Mouse (Mus musculus): ENCODE results near the gene Tmem199.
"Not testable (repeated sequence)": the region's sequence is repeated elsewhere in the genome, so short reads cannot be mapped to it uniquely, and the experiment has no call there.

Gene Tmem199

DNA sequence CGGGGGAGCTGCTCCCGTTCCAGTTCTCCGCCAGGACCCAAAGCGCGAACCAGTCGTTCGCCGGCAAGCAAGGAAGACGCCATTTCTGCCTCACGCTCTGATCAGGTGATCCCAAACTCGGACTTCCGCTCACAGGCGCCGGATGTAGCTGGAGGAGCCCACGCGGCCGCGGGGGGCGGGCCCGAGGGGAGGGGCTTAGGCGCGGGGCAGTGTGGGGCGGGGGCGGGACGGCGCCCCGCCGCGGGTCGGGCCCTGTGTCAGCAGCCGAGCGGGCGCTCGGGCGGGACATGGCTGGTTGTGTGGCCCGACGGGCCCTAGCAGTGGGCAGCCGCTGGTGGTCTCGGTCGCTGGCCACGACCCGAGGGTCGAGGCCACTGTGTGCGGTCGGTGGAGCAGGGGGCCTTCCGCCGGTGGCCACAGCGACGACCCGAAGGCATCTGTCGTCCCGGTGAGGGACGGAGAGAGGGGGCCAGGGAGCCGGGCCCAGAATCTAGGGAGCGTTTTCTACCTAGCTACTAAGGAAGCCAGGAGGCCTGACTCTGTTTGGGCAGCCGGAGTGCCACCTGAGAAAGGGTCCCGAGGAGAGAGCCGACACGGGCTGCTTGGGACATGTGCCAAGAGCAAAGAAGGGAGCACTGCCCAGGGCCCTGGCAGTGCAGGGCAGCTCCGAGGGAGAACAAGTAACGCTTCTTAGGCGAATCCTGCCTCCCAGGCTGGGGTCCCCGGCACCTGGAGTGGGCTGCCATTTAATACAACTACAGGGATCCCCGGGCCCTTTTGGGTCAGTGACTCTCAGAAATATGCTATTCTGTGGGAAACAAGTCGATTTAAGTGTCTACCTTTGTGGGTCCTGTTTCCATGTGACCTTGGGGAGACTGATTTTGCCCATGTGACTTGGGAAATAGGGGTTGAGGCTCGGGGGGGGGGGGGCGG is at the start of gene Tmem199, which contains the start of gene Poldip2:
Gene Tmem199 (minus strand): TSS at position 148 of the 933 bp plus-strand sequence.
Gene Poldip2 (plus strand): TSS at position 169 of the 933 bp plus-strand sequence.
- peak; percentile 77 to 92 for DNase-seq (ENCODE audit: low spot score in 2 of 2)

DNA sequence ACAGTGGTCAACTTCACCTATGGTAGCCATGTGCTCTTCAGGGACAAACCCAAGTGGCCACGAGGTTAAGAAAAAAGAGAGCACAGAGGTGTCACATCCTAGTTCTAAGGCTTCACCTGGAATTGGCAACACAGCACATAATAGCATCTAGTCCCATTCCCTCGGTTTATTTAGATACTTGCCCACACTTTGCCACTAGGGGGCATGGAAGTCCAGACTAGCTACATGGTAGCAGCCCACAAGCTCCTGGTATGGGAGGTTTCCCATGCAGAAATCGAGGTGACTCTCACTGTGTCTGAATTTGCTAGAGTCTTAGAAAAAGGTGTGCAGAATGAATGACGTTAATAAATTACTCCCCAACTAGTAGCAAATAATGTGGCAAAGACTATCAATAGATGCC is 48.5 kb upstream of the Tmem199 start:
- peak; percentile 50 to 74 for DNase-seq (ENCODE audit: low spot score in 2 of 2)

GRCm38 (mm10) chr11:78557241-78557640 is 45.3 kb upstream of the Tmem199 start:
- DNase-seq (ENCODE audit: low spot score in 2 of 2): no peak

DNA sequence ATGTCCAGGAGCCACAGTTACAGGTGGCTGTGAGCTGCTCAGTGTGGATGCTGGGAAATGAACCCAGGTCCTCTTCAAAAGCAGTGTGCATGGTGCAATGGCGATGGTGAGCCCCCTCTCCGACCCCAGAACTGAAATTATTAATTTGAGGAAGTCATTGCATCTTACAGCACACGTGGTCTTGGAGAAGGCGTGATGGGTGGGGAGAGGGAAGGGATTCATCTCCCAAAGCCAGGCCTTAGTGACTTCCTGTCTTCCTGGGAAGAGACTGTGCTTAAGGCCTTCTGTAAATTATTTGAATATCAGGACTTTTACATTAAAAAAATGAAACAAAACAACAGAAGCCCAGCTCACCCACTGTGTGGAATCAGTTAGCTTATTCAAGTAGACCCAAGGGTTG is 44.1 kb upstream of the Tmem199 start:
- DNase-seq (ENCODE audit: low spot score in 2 of 2): no peak

DNA sequence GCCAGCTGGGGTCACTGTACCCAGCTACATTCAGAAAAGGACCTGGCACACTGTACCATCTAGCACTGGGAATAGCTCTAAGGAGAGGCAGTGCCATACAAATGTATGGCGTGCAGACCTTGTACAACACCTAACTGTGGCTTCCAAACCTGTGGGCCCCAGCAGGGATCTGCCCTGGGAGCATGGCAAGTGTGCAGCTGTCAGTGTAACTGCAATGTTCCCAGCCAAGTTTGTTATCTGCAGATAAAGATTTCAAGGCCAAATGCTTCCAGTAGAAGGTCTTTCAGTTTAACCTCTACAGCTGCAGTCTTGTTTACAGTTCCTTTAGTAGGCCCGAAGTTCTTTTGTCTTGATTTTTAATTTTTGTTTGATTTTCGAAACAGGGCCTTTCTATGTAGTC is 43.7 kb upstream of the Tmem199 start:
- no peak for DNase-seq (ENCODE audit: low spot score in 2 of 2)

DNA sequence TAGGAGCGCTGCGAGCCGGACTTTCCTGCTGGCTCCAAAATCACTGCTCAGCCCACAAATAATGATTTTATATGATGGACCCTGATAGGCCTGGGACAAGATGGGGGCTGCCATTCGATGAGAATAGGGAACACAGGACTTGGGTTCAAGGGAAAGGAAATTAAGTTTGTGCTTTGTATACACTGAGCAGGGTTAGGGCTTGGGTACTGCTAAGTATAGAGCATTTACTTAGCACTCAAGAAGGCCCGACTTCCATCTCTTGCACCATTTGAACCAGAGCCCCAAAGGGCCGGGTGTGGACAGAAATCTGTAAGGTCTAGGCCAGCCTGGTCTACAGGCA is 39.1 kb upstream of the Tmem199 start:
- no peak for DNase-seq (ENCODE audit: low spot score in 2 of 2)

DNA sequence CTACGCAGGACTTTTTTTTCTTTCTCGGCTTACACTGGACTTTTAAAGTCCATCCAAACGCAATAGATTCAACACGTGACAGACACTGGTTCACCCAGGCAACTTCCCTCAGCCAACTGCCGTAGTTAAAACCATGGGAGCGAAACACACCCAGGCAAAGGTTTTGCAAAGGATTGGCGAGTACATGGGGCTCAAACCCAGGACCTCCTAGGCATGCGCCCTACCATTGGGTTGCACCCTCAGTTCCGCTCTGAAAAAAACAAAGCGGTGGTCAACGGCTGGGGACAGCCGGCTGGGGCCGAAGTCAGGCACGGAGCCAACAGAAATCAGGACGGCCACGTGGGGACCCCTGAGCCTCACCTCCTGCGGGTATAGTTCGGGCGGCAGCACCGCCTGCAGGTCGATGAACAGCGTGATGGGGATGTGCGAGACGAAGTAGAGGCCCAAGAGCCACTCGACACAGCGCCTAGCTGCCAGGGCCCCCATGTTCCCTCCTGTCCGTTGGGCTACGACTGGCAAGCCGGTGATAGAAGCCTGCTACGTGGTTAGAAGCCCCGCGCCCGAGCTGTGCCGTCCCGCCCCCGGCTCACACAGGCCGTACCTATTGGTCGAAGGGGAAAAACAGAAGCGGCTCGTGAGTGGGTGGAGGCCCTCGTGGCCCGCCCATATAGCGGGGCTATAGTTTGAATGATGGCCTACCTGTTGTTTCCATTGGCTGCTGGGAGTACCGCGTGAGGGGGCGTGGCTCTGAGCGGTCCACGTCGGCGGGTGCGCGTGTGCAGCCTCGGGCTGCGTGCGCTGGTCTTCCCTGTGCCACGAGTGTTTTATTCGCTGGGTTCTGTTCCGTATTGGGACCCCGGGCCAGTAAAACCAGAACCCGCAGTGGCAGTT is 38.4 kb upstream of the Tmem199 start, which contains the start of gene Tmem97:
Gene Tmem97 (minus strand): TSS at position 610 of the 891 bp plus-strand sequence.
- peak; percentile 85 to 92 for DNase-seq (ENCODE audit: low spot score in 2 of 2)

GRCm38 (mm10) chr11:78549491-78549987 is 37.6 kb upstream of the Tmem199 start:
- DNase-seq (ENCODE audit: low spot score in 2 of 2): no peak

GRCm38 (mm10) chr11:78547718-78548460 is 35.9 kb upstream of the Tmem199 start:
- DNase-seq (ENCODE audit: low spot score in 2 of 2): no peak

DNA sequence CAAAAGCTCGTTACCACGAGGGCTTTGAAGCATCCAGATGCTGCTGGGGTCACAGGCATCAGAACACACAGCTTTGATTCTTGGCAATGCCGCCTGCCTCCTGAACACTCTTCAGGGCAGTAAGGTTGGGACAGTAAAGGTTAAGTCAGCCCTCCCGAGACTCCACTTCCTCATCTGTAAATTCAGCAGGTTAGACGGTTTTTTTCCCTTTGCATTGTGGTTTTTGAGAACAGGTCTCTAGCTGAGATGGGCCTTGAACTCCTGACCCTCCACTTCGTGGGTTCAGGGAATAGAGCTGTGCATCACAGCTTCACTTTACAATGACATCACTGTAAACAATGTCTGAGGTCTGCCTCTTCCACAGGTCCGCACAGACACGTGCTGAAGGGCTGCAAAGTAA is 33.2 kb upstream of the Tmem199 start:
- DNase-seq (ENCODE audit: low spot score in 2 of 2): no peak

DNA sequence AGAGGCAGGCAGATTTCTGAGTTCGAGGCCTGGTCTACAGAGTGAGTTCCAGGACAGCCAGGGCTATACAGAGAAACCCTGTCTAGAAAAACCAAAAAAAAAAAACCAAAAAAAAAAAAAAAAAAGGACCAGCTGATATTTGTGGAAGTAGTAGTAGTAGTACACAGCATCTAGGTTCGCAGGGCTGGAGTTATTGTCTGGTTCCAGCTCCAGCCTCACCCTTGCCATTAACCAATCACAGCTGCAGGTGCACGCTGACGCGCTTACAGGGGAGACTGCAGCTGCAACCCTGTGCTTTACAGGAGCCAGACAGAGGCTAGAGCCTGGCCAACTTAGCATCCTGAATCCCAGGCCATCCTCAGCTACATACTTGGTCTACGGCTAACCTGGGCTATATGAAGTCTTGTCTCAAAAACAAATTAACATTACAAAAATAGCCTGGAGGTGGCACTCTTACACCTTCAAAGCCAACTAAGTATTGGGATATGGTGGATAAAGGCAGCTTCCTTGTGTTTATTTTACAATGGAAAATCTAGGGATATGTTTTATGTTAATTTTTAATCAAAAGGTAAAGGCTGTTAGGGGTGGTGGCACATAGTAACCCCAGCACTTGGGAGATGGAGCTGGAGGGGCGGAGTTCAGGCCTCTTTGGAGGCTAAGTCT is 32.6 kb upstream of the Tmem199 start:
- DNase-seq (ENCODE audit: low spot score in 2 of 2): no peak

DNA sequence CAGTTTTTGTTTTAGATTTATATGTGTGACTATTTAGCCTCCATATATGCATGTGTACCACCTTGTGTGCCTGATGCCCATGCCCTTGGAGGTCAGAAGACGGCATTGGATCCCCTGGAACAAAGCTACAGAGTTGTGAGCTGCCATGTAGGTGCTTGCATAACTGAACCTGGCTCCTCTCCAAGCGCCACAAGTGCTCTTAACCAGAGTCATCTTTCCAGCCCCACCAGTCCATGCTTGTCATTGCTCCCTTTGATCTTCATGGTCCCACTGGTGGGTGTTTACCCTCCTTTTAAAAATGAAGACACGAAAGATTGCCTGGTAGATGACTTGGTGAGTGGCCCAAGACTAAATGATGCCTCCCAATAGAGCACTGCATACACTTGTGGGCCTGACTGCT is 28.4 kb upstream of the Tmem199 start:
- DNase-seq (ENCODE audit: low spot score in 2 of 2): no peak

DNA sequence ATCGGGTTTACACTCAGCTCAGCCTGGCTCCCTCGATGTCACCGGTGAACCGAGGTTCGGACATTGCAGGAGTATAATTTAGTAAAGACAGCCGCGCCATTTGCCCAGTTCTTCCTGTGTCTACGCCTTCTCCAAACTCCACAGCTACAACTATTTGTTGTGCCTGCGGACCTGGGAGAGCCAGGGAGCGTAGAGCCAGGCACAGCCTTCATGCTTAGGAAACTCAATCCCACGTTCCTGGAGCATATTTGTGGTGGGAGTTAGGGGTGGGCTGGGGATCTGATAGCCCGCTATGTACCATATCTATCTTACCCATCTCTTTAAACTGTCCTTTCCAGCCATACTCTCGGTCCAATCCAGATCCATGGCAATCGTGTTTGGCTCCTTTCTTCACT is 24.7 kb upstream of the Tmem199 start:
- no peak for DNase-seq (ENCODE audit: low spot score in 2 of 2)

DNA sequence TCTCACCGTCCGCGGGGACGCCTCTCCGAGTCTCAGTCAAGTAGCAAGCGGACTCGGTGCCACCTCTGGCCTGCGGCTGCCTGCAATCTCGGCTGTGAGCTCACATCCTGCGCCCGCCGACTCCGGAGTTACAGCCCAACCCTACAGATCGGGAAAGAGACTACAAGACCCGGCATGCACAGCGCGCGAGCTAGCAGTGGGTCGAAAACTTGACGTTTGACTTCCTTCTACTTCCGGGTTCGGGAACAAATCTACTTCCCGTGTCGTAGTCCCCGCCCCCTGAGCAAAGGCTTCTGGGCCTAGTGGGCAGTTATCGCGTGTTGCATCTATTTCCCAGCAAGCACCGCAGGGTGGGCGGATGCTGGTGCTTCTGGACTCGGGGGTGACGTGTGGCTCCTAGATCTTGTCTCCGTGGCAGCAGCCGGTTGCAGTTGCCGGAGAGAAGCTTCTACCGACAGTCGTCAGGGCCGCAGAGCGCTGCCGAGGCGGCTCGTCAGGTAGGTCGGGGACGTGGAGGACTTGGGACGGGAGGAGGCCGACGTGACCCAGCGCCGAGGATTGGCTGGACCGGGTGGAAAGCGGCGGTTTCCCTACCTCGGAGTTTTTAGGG is 24.2 kb upstream of the Tmem199 start, which contains the start of the genes Tnfaip1 and Ift20:
Gene Tnfaip1 (minus strand): TSS at position 253 of the 610 bp plus-strand sequence.
Gene Ift20 (plus strand): TSS at position 282 of the 610 bp plus-strand sequence.
- DNase-seq (ENCODE audit: low spot score in 2 of 2): peak; percentile 91 to 94

- DNase-seq (ENCODE audit: low spot score in 2 of 2): no peak
These were observed 23.6 kb upstream of the Tmem199 start for GRCm38 (mm10) chr11:78535376-78536079.

DNA sequence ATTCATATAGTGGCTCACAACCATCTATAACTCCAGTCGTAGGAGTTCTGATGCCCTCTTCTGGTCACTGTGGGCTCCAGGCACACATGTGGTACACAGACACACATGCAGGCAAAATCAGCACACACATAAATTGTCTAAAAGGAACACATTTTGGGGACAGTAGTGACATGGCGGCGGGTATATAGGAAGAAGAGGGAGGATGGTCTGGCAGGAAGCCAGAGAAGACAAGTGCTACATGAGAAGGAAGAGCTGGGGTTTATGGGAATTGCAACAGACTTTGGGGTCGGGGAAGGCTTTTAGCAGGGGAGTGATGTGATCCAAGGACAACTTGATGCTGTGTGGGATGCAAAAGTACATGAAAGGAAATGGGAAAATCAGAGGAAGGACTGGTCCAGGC is 22.5 kb upstream of the Tmem199 start:
- DNase-seq (ENCODE audit: low spot score in 2 of 2): no peak

GRCm38 (mm10) chr11:78531515-78531914 is 19.5 kb upstream of the Tmem199 start:
- not testable (repeated sequence) for DNase-seq (ENCODE audit: low spot score in 2 of 2)

GRCm38 (mm10) chr11:78531046-78531445 is 19.1 kb upstream of the Tmem199 start:
- DNase-seq (ENCODE audit: low spot score in 2 of 2): no peak

DNA sequence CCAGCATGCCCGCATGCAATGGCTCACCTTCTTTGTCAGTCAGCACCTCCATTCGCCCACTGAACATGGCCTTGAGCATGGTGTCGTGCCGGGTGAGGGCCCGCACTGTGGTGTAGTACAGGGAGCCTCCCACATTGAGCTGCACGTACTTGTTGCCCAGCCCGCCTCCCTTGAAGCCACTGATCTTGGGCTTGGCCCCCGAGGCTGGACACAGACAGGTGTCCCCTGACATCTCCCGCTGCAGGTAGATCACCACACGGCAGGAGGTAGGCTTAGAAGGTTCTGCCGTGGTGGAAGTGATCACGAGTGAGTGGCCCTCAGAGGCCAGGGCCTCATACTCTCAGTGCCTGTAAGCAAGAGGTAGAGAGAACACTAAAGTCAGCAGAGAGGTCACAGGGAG is 18.0 kb upstream of the Tmem199 start:
- no peak for DNase-seq (ENCODE audit: low spot score in 2 of 2)

DNA sequence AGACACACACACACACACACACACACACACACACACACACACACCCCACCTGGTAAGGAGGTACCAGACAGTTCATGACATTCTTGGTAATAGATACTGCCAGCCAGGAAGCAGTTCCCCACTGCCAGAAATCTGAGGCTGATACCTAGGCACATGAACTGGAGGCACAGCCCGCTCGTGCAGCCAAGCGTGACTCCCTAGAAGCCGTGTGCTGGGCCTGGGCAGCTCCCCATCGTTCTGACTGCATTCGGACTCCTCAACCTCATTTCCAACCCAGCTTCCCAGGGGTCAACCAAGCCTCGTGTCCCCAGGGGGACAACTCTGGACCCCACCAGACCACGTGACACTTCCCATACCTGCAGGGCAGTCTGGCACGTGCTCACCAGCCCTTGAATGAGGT is 16.7 kb upstream of the Tmem199 start:
- no peak for DNase-seq (ENCODE audit: low spot score in 2 of 2)

Data from cerebellum, postnatal 4 days (tissue).